ENCODE assay signal across 9 mouse cellular contexts in genomic region chrX:81070210-81070803, GRCm38 (mm10). TPM values are rescaled to one million over a fixed set of nuclear protein-coding genes. Genes with fewer than 3 reads are reported as not detected.
DNase-seq lines count a peak whose midpoint lies in the region; ATAC-seq and TF ChIP-seq lines count a peak whose summit lies in the region.
"Had no signal": no experiment of that assay in that cellular context is flagged by ENCODE, and none has a peak within 500 bp of the region (broad histone marks: within the 10 kb centered on the region; RNA-seq: fewer than 3 reads in every experiment).

Tmem47 (plus strand) TSS chrX:81070698.

- peak; percentile 65 for TF ChIP-seq POLR2A in embryonic fibroblast, embryonic 13.5 days (IDR thresholded peaks at IDR 0.05; ENCODE audit: low read depth, low read length)
- TF ChIP-seq POLR2A in liver, adult 2 months (IDR thresholded peaks at IDR 0.05; ENCODE audit: extremely low read depth, insufficient read depth, low read length): 0 out of 2 replicates have a peak, but pooled peaks have one; percentile 15

- H3K79me2 ChIP-seq in liver, adult 2 months (ENCODE audit: control insufficient read depth, insufficient read depth, low read length): no peaks in the 10 kb centered on the region

- DNase-seq in thymus, postnatal 0 days (ENCODE audit: low spot score): peak; percentile 1
- DNase-seq in thymus, postnatal 10 days (ENCODE audit: low spot score in 2 of 2): no peak
- no peak for DNase-seq in liver, adult 2 months (ENCODE audit: extremely low read depth, low read depth, low spot score)
- peak; percentile 78 for DNase-seq in neural tube, embryonic 10.5 days (ENCODE audit: extremely low spot score, low spot score)
- peak; percentile 9 for DNase-seq in urinary bladder, postnatal 10 days (ENCODE audit: low spot score)

- no peak for TF ChIP-seq CTCF in embryonic fibroblast, embryonic 13.5 days (IDR thresholded peaks at IDR 0.05; ENCODE audit: borderline replicate concordance, insufficient read depth, low read length)
- TF ChIP-seq CTCF in liver, adult 2 months (IDR thresholded peaks at IDR 0.05; ENCODE audit: low read depth, low read length): no peak

- no peaks in the 10 kb centered on the region for H3K4me1 ChIP-seq in embryonic fibroblast, embryonic 13.5 days (ENCODE audit: control insufficient read depth, insufficient read depth, low read length)
- H3K4me1 ChIP-seq in heart, embryonic 11.5 days (ENCODE audit: control insufficient read depth, insufficient read depth, low read length): no peaks in the 10 kb centered on the region
- H3K4me1 ChIP-seq in kidney, embryonic 15.5 days: no peaks in the 10 kb centered on the region
- H3K4me1 ChIP-seq in liver, adult 2 months (ENCODE audit: control insufficient read depth, insufficient read depth, low read length): no peaks in the 10 kb centered on the region

- ATAC-seq in heart, embryonic 11.5 days (replicated peaks; ENCODE audit: insufficient number of reproducible peaks, low FRiP score, low TSS enrichment): peak; percentile 92
- peak; percentile 97 for ATAC-seq in kidney, embryonic 15.5 days (replicated peaks; ENCODE audit: low FRiP score)

- H3K9me3 ChIP-seq in heart, embryonic 11.5 days (replicated peaks; ENCODE audit: control insufficient read depth, low read length): no peaks in the 10 kb centered on the region
- no peaks in the 10 kb centered on the region for H3K9me3 ChIP-seq in kidney, embryonic 15.5 days (replicated peaks)

- peak within 1 kb of the TSS; percentile 76 for H3K9ac ChIP-seq in heart, embryonic 11.5 days (ENCODE audit: low read depth, low read length)
- H3K9ac ChIP-seq in kidney, embryonic 15.5 days: peak within 1 kb of the TSS; percentile 55
- H3K9ac ChIP-seq in liver, adult 2 months (ENCODE audit: low read depth, low read length): peak within 1 kb of the TSS; percentile 62

- peak within 1 kb of the TSS; percentile 89 for H3K27ac ChIP-seq in embryonic fibroblast, embryonic 13.5 days (ENCODE audit: insufficient read depth, low read length)
- H3K27ac ChIP-seq in heart, embryonic 11.5 days (ENCODE audit: low read depth, low read length): peak within 1 kb of the TSS; percentile 79
- peak within 1 kb of the TSS; percentile 91 for H3K27ac ChIP-seq in kidney, embryonic 15.5 days
- H3K27ac ChIP-seq in liver, adult 2 months (replicated peaks; ENCODE audit: insufficient read depth, low read depth, low read length): peak within 1 kb of the TSS; percentile 30; the same call in 1 of the 2 replicates

- 3% methylated on average over 37 of the region's 39 CpGs for WGBS in heart, embryonic 11.5 days (ENCODE audit: insufficient replicate concordance)
- WGBS in kidney, embryonic 15.5 days: 10% methylated on average over 34 of the region's 39 CpGs
- 2% methylated on average over 36 of the region's 39 CpGs for WGBS in liver, adult 2 months

- peak within 1 kb of the TSS; percentile 60 for H3K4me2 ChIP-seq in heart, embryonic 11.5 days
- H3K4me2 ChIP-seq in kidney, embryonic 15.5 days: peak within 1 kb of the TSS; percentile 62

- H3K4me3 ChIP-seq in embryonic fibroblast, embryonic 13.5 days (ENCODE audit: insufficient read depth, low read length): peak within 1 kb of the TSS; percentile 91
- H3K4me3 ChIP-seq in heart, embryonic 11.5 days (ENCODE audit: low read depth, low read length): peak within 1 kb of the TSS; percentile 64
- H3K4me3 ChIP-seq in kidney, embryonic 15.5 days (replicated peaks): peak within 1 kb of the TSS; percentile 61
- H3K4me3 ChIP-seq in liver, adult 2 months (ENCODE audit: insufficient read depth, low read depth, low read length): peak within 1 kb of the TSS; percentile 79

- H3K27me3 ChIP-seq in heart, embryonic 11.5 days (ENCODE audit: control insufficient read depth, insufficient read depth, low read length): no peaks in the 10 kb centered on the region
- no peaks in the 10 kb centered on the region for H3K27me3 ChIP-seq in kidney, embryonic 15.5 days
- H3K27me3 ChIP-seq in liver, adult 2 months (ENCODE audit: control insufficient read depth, insufficient read depth, low read length): no peaks in the 10 kb centered on the region
- H3K27me3 ChIP-seq: CH12.LX had no signal

- H3K36me3 ChIP-seq in heart, embryonic 11.5 days (ENCODE audit: control insufficient read depth, insufficient read depth, low read length): no peaks in the 10 kb centered on the region
- H3K36me3 ChIP-seq in kidney, embryonic 15.5 days: no peaks in the 10 kb centered on the region
- H3K36me3 ChIP-seq in liver, adult 2 months (ENCODE audit: control insufficient read depth, insufficient read depth, low read length): no peaks in the 10 kb centered on the region

RNA-seq across cellular contexts. Expression of gene Tmem47, which starts in this region (rescaled TPM):
- polyA plus RNA-seq in thymus, postnatal 0 days (2015; fragmentation: Nextera tagmentation; extraction: Ambion mirVana): 1.3 and 1.4 TPM in 2 replicates
- 42.7 and 52.9 TPM in 2 replicates for polyA plus RNA-seq in embryonic fibroblast, embryonic 13.5 days (2011; ENCODE audit: insufficient read length, low read depth, missing spikeins)
- polyA plus RNA-seq in heart, embryonic 11.5 days (2014; fragmentation: Nextera tagmentation; extraction: Ambion mirVana): 27.1 and 34.5 TPM in 2 replicates
- polyA plus RNA-seq in kidney, embryonic 15.5 days (2015; fragmentation: Nextera tagmentation; extraction: Ambion mirVana): 19.2 and 19.3 TPM in 2 replicates
- total RNA-seq in liver, adult 2 months (2014; rRNA removed): 4.9 and 5.6 TPM in 2 replicates
- 1.3 and 2.0 TPM in 2 replicates for polyA plus RNA-seq in liver, adult 2 months (2012; rRNA removed)
- total RNA-seq: CH12.LX had no signal

Comparison
In these comparisons a context has a peak if more than half of its experiments do, and no peak if none do; other contexts are left out.
1. DNase-seq: peak in thymus, postnatal 0 days (single experiment), neural tube, embryonic 10.5 days (single experiment) and urinary bladder, postnatal 10 days (single experiment); none in thymus, postnatal 10 days (0 of 2) and liver, adult 2 months (single experiment).
2. H3K27ac ChIP-seq: peak in every context shown above with its lines; median percentile 91 in kidney, embryonic 15.5 days; 89 in embryonic fibroblast, embryonic 13.5 days; 79 in heart, embryonic 11.5 days; 30 in liver, adult 2 months.
3. Peak in every context shown above with its lines, with median percentiles within 50 percentile points of each other: H3K4me3 ChIP-seq and H3K9ac ChIP-seq.